Mouse (Mus musculus) CH12.LX (cell line): ENCODE measurements at regions not wholly inside any gene's neighbourhood (a gene's known extent, or its start where the extent isn't known, plus 50 kb on each side); places are given as distances from the start of the nearest gene placed in this dataset.

Experiments
- DNase-seq: peaks from one replicate; pipeline ENCODE4 v3.0.0-alpha.2; 2013; ENCODE audit errors: extremely low read depth
- H3K27ac ChIP-seq: 2 replicates; pipeline ENCODE4 v1.5.1; 2012; ENCODE audit warnings: low read depth, mild to moderate bottlenecking, control low read depth, moderate library complexity; ENCODE audit not compliant: insufficient read depth
- H3K27me3 ChIP-seq: replicated peaks from 2 replicates; pipeline ENCODE3; 2012; ENCODE audit warnings: inconsistent platforms
- H3K36me3 ChIP-seq, 2 experiments: replicated peaks in 1 of 2; 2 replicates each; pipeline versions ENCODE3 to v1.6.1; 2012; ENCODE audit warnings: inconsistent platforms in 1 of 2, low read length in 1 of 2, mild to moderate bottlenecking in 1 of 2, mixed read lengths in 1 of 2, moderate library complexity in 1 of 2; ENCODE audit not compliant: control insufficient read depth in 1 of 2, insufficient read depth in 1 of 2
- H3K4me1 ChIP-seq, 2 experiments: 2 replicates each; pipeline ENCODE4 v1.6.1; 2012; ENCODE audit warnings: inconsistent platforms in 1 of 2, moderate library complexity in 1 of 2; ENCODE audit not compliant: insufficient read depth in 2 of 2, control insufficient read depth in 1 of 2
- H3K4me2 ChIP-seq: 2 replicates; pipeline ENCODE4 v1.6.1; 2012; ENCODE audit warnings: low read depth, mild to moderate bottlenecking, control low read depth; ENCODE audit not compliant: poor library complexity, insufficient read depth, severe bottlenecking
- H3K4me3 ChIP-seq, 3 experiments: fragments of 150-350 bp in 1 of 3; sonication (generic) in 1 of 3; replicated peaks in 1 of 3; 2 replicates each; pipeline versions ENCODE3 to v1.5.1; 2011 to 2012; ENCODE audit warnings: low read depth in 2 of 3, low read length in 2 of 3, mild to moderate bottlenecking in 2 of 3, moderate library complexity in 2 of 3, control low read depth in 1 of 3, improper control_type of control experiment in 1 of 3, inconsistent platforms in 1 of 3, mixed read lengths in 1 of 3; ENCODE audit not compliant: poor library complexity in 1 of 3
- H3K79me2 ChIP-seq: replicated peaks from 2 replicates; pipeline ENCODE4 v1.6.1; 2012; ENCODE audit warnings: mild to moderate bottlenecking, moderate library complexity; ENCODE audit not compliant: control insufficient read depth, poor library complexity, insufficient read depth, severe bottlenecking; ENCODE audit errors: extremely low read depth
- H3K9ac ChIP-seq: 2 replicates; pipeline ENCODE4 v1.6.1; 2012; ENCODE audit warnings: low read depth, mild to moderate bottlenecking, control low read depth, moderate library complexity; ENCODE audit not compliant: insufficient read depth
- H3K9me3 ChIP-seq: replicated peaks from 2 replicates; pipeline ENCODE3; 2012; ENCODE audit warnings: low read length, inconsistent platforms, mixed read lengths
- BHLHE40 ChIP-seq: IDR thresholded peaks from 2 replicates; pipeline ENCODE4 v1.6.1; 2011; ENCODE audit warnings: mild to moderate bottlenecking, low read depth, low read length, improper control_type of control experiment
- CHD1 ChIP-seq: IDR thresholded peaks from 2 replicates; pipeline ENCODE4 v1.6.1; 2012; ENCODE audit warnings: low read depth, low read length, improper control_type of control experiment, inconsistent platforms
- CTCF ChIP-seq, 2 experiments: IDR thresholded peaks in 1 of 2; conservative IDR thresholded peaks in 1 of 2; 2 replicates each; pipeline ENCODE4 v1.5.1; 2011 to 2012; ENCODE audit warnings: low read depth in 2 of 2, low read length in 2 of 2, improper control_type of control experiment in 1 of 2, inconsistent platforms in 1 of 2, mild to moderate bottlenecking in 1 of 2, moderate library complexity in 1 of 2
- E2F4 ChIP-seq: IDR thresholded peaks from 2 replicates; pipeline ENCODE4 v1.6.1; 2011; ENCODE audit warnings: low read depth, low read length, improper control_type of control experiment; ENCODE audit not compliant: insufficient replicate concordance
- EP300 ChIP-seq: IDR thresholded peaks from 2 replicates; pipeline ENCODE4 v1.6.1; 2011; ENCODE audit warnings: low read length, improper control_type of control experiment
- ETS1 ChIP-seq: conservative IDR thresholded peaks from 2 replicates; pipeline ENCODE4 v1.6.1; 2012; ENCODE audit warnings: low read depth, mild to moderate bottlenecking, inconsistent platforms, low read length, improper control_type of control experiment, moderate library complexity
- GABPA ChIP-seq: IDR thresholded peaks from 2 replicates; pipeline ENCODE4 v1.6.1; 2012; ENCODE audit warnings: low read depth, low read length, improper control_type of control experiment, inconsistent platforms; ENCODE audit not compliant: insufficient replicate concordance
- HCFC1 ChIP-seq: IDR thresholded peaks from 2 replicates; pipeline ENCODE4 v1.6.1; 2012; ENCODE audit warnings: low read depth, mild to moderate bottlenecking, inconsistent platforms, low read length, improper control_type of control experiment
- IRF4 ChIP-seq: IDR thresholded peaks from 2 replicates; pipeline ENCODE4 v1.6.1; 2014; ENCODE audit warnings: low read depth, mild to moderate bottlenecking, inconsistent platforms, low read length, improper control_type of control experiment
- JUN ChIP-seq: IDR thresholded peaks from 2 replicates; pipeline ENCODE4 v1.6.1; 2011; ENCODE audit warnings: low read depth, mild to moderate bottlenecking, low read length, improper control_type of control experiment, moderate library complexity; ENCODE audit not compliant: insufficient read depth
- MAX ChIP-seq: IDR thresholded peaks from 2 replicates; pipeline ENCODE4 v1.6.1; 2011; ENCODE audit warnings: low read length, improper control_type of control experiment
- MAZ ChIP-seq: IDR thresholded peaks from 2 replicates; pipeline ENCODE4 v1.6.1; 2012; ENCODE audit warnings: low read depth, mild to moderate bottlenecking, inconsistent platforms, low read length, improper control_type of control experiment, moderate library complexity
- MXI1 ChIP-seq: IDR thresholded peaks from 2 replicates; pipeline ENCODE4 v1.6.1; 2011; ENCODE audit warnings: mild to moderate bottlenecking, low read depth, low read length, improper control_type of control experiment
- NELFE ChIP-seq: IDR thresholded peaks from 2 replicates; pipeline ENCODE4 v1.6.1; 2011; ENCODE audit warnings: low read depth, low read length, improper control_type of control experiment
- NRF1 ChIP-seq: IDR thresholded peaks from 2 replicates; pipeline ENCODE4 v1.6.1; 2014; ENCODE audit warnings: low read depth, mild to moderate bottlenecking, inconsistent platforms, low read length, improper control_type of control experiment, moderate library complexity
- PAX5 ChIP-seq: IDR thresholded peaks from 2 replicates; pipeline ENCODE4 v1.6.1; 2012; ENCODE audit warnings: low read length, inconsistent platforms, mixed read lengths
- POLR2A ChIP-seq: IDR thresholded peaks from 2 replicates; pipeline ENCODE4 v1.6.1; 2011; ENCODE audit warnings: low read depth, mild to moderate bottlenecking, improper control_type of control experiment, low read length
- RAD21 ChIP-seq: IDR thresholded peaks from 2 replicates; pipeline ENCODE4 v1.6.1; 2011; ENCODE audit warnings: low read depth, mild to moderate bottlenecking, low read length, improper control_type of control experiment, moderate library complexity
- RCOR1 ChIP-seq: conservative IDR thresholded peaks from 2 replicates; pipeline ENCODE4 v1.6.1; 2012; ENCODE audit warnings: low read depth, mild to moderate bottlenecking, inconsistent platforms, low read length, improper control_type of control experiment
- SIN3A ChIP-seq: IDR thresholded peaks from 2 replicates; pipeline ENCODE4 v1.6.1; 2012; ENCODE audit warnings: low read length, improper control_type of control experiment, inconsistent platforms
- SMC3 ChIP-seq: IDR thresholded peaks from 2 replicates; pipeline ENCODE4 v1.6.1; 2011; ENCODE audit warnings: low read depth, low read length, improper control_type of control experiment
- TBP ChIP-seq: conservative IDR thresholded peaks from 2 replicates; pipeline ENCODE4 v1.6.1; 2011; ENCODE audit warnings: low read depth, low read length, improper control_type of control experiment
- TCF12 ChIP-seq: IDR thresholded peaks from 2 replicates; pipeline ENCODE4 v1.6.1; 2014; ENCODE audit warnings: low read depth, mild to moderate bottlenecking, inconsistent platforms, low read length, improper control_type of control experiment
- UBTF ChIP-seq: IDR thresholded peaks from 2 replicates; pipeline ENCODE4 v1.6.1; 2012; ENCODE audit warnings: low read depth, mild to moderate bottlenecking, inconsistent platforms, low read length, improper control_type of control experiment, moderate library complexity
- USF2 ChIP-seq: conservative IDR thresholded peaks from 2 replicates; pipeline ENCODE4 v1.6.1; 2011; ENCODE audit warnings: low read depth, low read length, improper control_type of control experiment
- ZC3H11A ChIP-seq: IDR thresholded peaks from 2 replicates; pipeline ENCODE4 v1.6.1; 2012; ENCODE audit warnings: low read depth, mild to moderate bottlenecking, inconsistent platforms, low read length, improper control_type of control experiment
- ZMIZ1 ChIP-seq: IDR thresholded peaks from 2 replicates; pipeline ENCODE4 v1.6.1; 2012; ENCODE audit warnings: low read depth, mild to moderate bottlenecking, inconsistent platforms, low read length, improper control_type of control experiment
- ZNF384 ChIP-seq: IDR thresholded peaks from 2 replicates; pipeline ENCODE4 v1.6.1; 2012; ENCODE audit warnings: low read depth, low read length, improper control_type of control experiment, inconsistent platforms
- dilution Hi-C: fragments of 300-500 bp; cut with MboI; formaldehyde crosslinking; loops from 2 replicates; pipeline ENCODE4 v1.14.3; 2020; ENCODE audit warnings: low sequenced_read_pairs; ENCODE audit not compliant: extremely low pct_unique_long_range_greater_than_20kb, extremely low pct_ligation_motif_present
- in situ Hi-C: fragments of 300-500 bp; cut with MboI; formaldehyde crosslinking; loops from 3 replicates; pipeline ENCODE4 v1.14.3; 2019; ENCODE audit warnings: low sequenced_read_pairs, low pct_ligation_motif_present, low pct_unique_long_range_greater_than_20kb, mixed read lengths

GRCm38 (mm10) chr7:137745991-137746390 is 308.6 kb downstream of the Glrx3 start:
- no peak overlapping the region for H3K9ac ChIP-seq
- H3K27me3 ChIP-seq = peaks cover 92% of the 10 kb centered on the region
- no peaks in the 10 kb centered on the region for H3K4me1 ChIP-seq
- H3K4me2 ChIP-seq = no peak overlapping the region
- TF ChIP-seq MXI1 = no peak
- no peak for TF ChIP-seq MAZ
- TF ChIP-seq ZMIZ1 = no peak
- TF ChIP-seq ZC3H11A = no peak
- TF ChIP-seq ETS1 = no peak
- no peak for TF ChIP-seq RAD21
- no peak for TF ChIP-seq CTCF (conservative IDR thresholded peaks at IDR 0.05 in 1 of 2, IDR thresholded peaks at IDR 0.05 in 1 of 2; ENCODE audit: low read depth in 2 of 2, low read length in 2 of 2)
- no peak for TF ChIP-seq NELFE
- no peak for TF ChIP-seq POLR2A
- no peak for TF ChIP-seq E2F4
- TF ChIP-seq BHLHE40 = no peak
- TF ChIP-seq PAX5 = no peak
- no peak for TF ChIP-seq IRF4
- TF ChIP-seq SIN3A = no peak
- no peak for TF ChIP-seq ZNF384
- TF ChIP-seq TCF12 = no peak
- no peak for TF ChIP-seq SMC3
- no peak for TF ChIP-seq HCFC1
- TF ChIP-seq JUN = no peak
- no peak for TF ChIP-seq NRF1
- TF ChIP-seq, all 38 proteins: peak for 0
- no peak overlapping the region for H3K4me3 ChIP-seq
- no peaks in the 10 kb centered on the region for H3K36me3 ChIP-seq
- no peak for DNase-seq
- no peak overlapping the region for H3K27ac ChIP-seq
- no peaks in the 10 kb centered on the region for H3K79me2 ChIP-seq
- no peaks in the 10 kb centered on the region for H3K9me3 ChIP-seq
- dilution Hi-C loops (no loop called here), in situ Hi-C loops (no loop called here)

GRCm38 (mm10) chr7:137748936-137749335 is 311.5 kb downstream of the Glrx3 start:
- Histone ChIP-seq H3K27me3 (peaks cover 89% of the 10 kb centered on the region), H3K79me2 (no peaks in the 10 kb centered on the region), H3K9ac (no peak overlapping the region), H3K4me1 (no peaks in the 10 kb centered on the region), H3K4me2 (no peak overlapping the region), H3K27ac (no peak overlapping the region), H3K4me3 (no peak overlapping the region), H3K36me3 (no peaks in the 10 kb centered on the region), H3K9me3 (no peaks in the 10 kb centered on the region)
- dilution Hi-C loops (no loop called here), in situ Hi-C loops (no loop called here)
- TF ChIP-seq CHD1 = no peak
- no peak for TF ChIP-seq IRF4
- no peak for TF ChIP-seq ZMIZ1
- no peak for TF ChIP-seq TBP
- TF ChIP-seq GABPA = no peak
- no peak for TF ChIP-seq USF2
- TF ChIP-seq SMC3 = no peak
- no peak for TF ChIP-seq BHLHE40
- TF ChIP-seq PAX5 = no peak
- TF ChIP-seq RCOR1 = no peak
- TF ChIP-seq UBTF = no peak
- TF ChIP-seq MAZ = no peak
- no peak for TF ChIP-seq EP300
- TF ChIP-seq MAX = no peak
- no peak for TF ChIP-seq NELFE
- DNase-seq = no peak
